Mouse (Mus musculus) liver, embryonic 16.5 days (tissue): ENCODE measurements around the gene Lcmt1. TPM values are rescaled to one million over a fixed set of nuclear protein-coding genes. Genes with fewer than 3 reads are reported as not detected.
A peak's percentile ranks its signal among the peaks of the same experiment; 100 is the strongest.

Experiments used
- ATAC-seq: fragments of 200-750 bp; cut with Nextera tagmentation; 2 replicates; pipeline ENCODE4 v1.8.0; 2017; ENCODE audit warnings: low read depth, mild to moderate bottlenecking, moderate number of reproducible peaks, moderate library complexity
- H3K27ac ChIP-seq: fragments of 300-500 bp; sonication (generic); 2 replicates; pipeline ENCODE4 v1.5.1; 2014; ENCODE audit warnings: mild to moderate bottlenecking, low read length
- H3K27me3 ChIP-seq: fragments of 300-500 bp; sonication (generic); 2 replicates; pipeline ENCODE4 v1.6.1; 2014; ENCODE audit warnings: low read depth, low read length, mixed read lengths; ENCODE audit not compliant: control insufficient read depth, insufficient read depth
- H3K36me3 ChIP-seq: fragments of 300-500 bp; sonication (generic); 2 replicates; pipeline ENCODE4 v1.6.1; 2014; ENCODE audit warnings: mild to moderate bottlenecking; ENCODE audit not compliant: control insufficient read depth, insufficient read depth
- H3K4me1 ChIP-seq: fragments of 300-500 bp; sonication (generic); 2 replicates; pipeline ENCODE4 v1.6.1; 2014; ENCODE audit warnings: low read depth, low read length, mixed read lengths; ENCODE audit not compliant: control insufficient read depth
- H3K4me2 ChIP-seq: fragments of 300-500 bp; sonication (generic); 2 replicates; pipeline ENCODE4 v1.6.1; 2014; ENCODE audit warnings: low read depth, low read length, mixed read lengths
- H3K4me3 ChIP-seq: fragments of 300-500 bp; sonication (generic); 2 replicates; pipeline ENCODE4 v1.5.1; 2014; ENCODE audit warnings: low read depth, mild to moderate bottlenecking, low read length
- H3K9ac ChIP-seq: fragments of 300-500 bp; sonication (generic); 2 replicates; pipeline ENCODE4 v1.6.1; 2014; ENCODE audit warnings: low read depth, low read length
- H3K9me3 ChIP-seq: fragments of 300-500 bp; sonication (generic); replicated peaks from 2 replicates; pipeline ENCODE4 v1.6.1; 2016; ENCODE audit warnings: low read length; ENCODE audit not compliant: control insufficient read depth
- WGBS: fragments of 180-500 bp; shearing (Covaris S2); extraction: QIAGEN DNeasy Blood & Tissue Kit; methylation state at CpG from one replicate; pipeline ENCODE4 v1.1.7; 2014; ENCODE audit not compliant: insufficient replicate concordance; 5-methylcytosine and 5-hydroxymethylcytosine counted together
- polyA plus RNA-seq: library from polyadenylated mRNA; unstranded; fragments of >200 nt; fragmentation: Nextera tagmentation; extraction: Ambion mirVana; gene quantifications from 2 replicates; pipeline ENCODE4 v1.2.1, GENCODE M21; 2015

Lcmt1 gene
- polyA plus RNA-seq, 1 experiment from 2014 or later: 18.4 TPM

DNA sequence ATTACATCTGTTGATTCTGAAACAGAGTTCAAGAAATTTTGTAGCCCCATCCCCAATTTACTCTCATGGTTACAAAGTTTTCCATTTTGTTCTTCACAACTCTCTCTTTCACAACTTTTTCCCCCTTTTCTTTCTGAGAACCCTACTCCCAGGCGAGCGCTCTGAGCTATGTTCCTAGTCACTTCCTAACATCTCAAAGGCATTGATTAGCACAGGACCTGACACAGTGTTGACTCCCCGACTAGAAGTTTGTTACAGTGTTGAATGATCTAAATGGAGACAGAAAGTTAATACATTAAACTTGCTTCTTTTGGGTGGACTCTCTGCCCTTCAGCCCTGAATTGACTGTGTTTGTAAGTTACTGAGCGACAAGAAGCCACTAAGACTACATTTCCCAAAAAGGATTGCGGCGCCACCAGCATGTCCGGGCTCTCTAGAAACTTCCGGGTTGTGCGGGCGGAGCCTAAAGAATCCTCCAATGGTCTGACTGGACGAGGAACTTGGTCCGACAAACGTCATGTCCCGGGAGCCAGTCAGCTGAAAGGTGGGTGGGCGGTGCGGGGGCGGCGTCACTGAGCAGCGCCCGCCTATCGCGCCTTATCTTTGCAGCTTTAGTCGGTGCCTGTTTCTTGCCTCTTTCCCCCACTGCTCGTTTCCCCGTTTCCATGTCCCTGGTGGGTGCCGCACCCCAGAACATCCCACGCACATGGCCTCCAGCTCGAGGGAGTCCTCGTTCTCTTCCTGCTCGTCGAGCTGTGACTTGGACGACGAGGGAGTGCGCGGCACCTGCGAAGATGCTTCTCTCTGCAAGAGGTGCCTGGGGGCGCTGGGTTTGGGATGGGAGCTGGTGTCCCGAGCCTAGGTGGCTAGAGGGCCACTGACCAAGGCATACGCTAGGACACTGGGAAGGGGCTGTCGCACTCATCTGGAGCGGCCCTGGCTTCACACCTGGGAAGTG, 8.1 kb downstream of the Lcmt1 start:
- 4% methylated on average over 41 of the region's 41 CpGs for WGBS
- Histone ChIP-seq H3K36me3 (no peaks in the 10 kb centered on the region), H3K27ac (peak overlapping the region; percentile 75), H3K4me2 (peak overlapping the region; percentile 81), H3K9me3 (no peaks in the 10 kb centered on the region), H3K9ac (peak overlapping the region; percentile 86), H3K4me1 (peaks cover 19% of the 10 kb centered on the region), H3K4me3 (peak overlapping the region; percentile 88), H3K27me3 (no peaks in the 10 kb centered on the region)
- ATAC-seq: peak; percentile 99

DNA sequence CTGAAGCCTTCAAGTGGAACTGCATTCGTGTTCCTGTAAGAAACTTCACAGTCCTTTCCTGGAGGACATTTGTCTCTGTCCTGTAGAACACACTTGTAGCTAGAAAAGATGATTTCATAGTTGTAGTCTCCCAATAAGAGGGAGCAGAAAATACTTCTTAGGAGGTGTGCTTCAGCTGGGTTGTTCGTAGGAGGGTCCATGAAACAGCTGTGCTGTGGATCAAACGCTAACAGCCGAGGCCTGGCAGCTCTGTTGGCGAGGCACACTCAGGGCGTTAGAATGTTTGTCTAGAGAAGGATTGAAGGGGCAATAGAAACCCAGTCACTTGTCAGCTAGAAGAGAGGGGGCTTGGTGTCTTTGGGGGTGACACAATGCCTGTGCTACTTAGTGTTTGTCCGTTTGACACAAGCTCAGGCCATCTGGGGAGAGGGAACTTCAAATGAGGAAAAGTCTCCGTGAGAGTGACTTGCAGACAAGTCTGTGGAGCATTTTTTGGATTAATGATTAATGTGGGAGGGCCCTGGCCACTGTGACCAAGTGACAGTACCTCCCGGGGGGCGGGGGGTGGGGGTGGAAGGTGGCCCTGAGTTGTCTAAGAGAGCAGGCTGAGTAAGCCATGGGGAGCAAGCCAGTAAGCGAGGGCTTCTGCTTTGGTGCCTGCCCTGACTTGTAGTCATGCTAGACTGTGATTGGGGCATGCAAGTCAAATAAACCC, 16.3 kb downstream of the Lcmt1 start:
- Histone ChIP-seq H3K4me3 (no peak overlapping the region), H3K4me2 (no peak overlapping the region), H3K36me3 (peaks cover 2% of the 10 kb centered on the region; the same call in 1 of the 2 replicates), H3K27me3 (no peaks in the 10 kb centered on the region), H3K27ac (peak overlapping the region; percentile 31), H3K9ac (no peak overlapping the region), H3K9me3 (no peaks in the 10 kb centered on the region), H3K4me1 (no peaks in the 10 kb centered on the region)
- ATAC-seq: peak; percentile 78
- WGBS: 61% methylated on average over 11 of the region's 11 CpGs

DNA sequence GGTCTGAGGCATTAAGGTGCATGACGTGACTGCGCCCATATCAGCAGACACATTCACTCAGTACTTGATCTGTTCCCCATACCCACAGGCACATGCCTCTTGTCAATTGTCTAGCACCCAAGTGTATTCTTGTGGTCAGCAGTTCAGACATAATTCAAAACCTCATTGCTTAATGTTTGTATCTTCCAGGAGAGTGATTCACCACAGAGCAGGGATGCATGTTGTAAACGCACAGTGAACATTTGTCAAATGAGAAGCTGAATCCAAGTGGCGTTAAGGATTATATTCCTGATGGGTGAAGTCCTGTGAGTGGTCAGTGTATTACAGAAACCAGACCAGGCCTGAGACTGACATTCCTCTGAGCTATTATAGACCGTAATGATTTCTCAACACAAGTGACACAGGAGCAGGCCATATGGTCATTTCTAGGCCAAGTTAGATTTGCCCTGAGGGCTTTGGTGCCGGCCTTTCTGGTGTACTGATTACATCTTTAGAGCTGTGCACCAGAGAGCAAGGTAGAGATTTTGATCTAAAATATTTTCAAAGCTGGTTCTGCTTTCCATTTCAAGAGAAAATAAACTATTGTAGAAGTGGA, 20.2 kb downstream of the Lcmt1 start:
- Histone ChIP-seq H3K4me1 (no peaks in the 10 kb centered on the region), H3K27ac (no peak overlapping the region), H3K4me2 (no peak overlapping the region), H3K4me3 (no peak overlapping the region), H3K36me3 (peaks cover 2% of the 10 kb centered on the region; the same call in 1 of the 2 replicates), H3K9me3 (no peaks in the 10 kb centered on the region), H3K27me3 (no peaks in the 10 kb centered on the region), H3K9ac (no peak overlapping the region)
- ATAC-seq: no peak
- 79% methylated on average over 6 of the region's 6 CpGs for WGBS

DNA sequence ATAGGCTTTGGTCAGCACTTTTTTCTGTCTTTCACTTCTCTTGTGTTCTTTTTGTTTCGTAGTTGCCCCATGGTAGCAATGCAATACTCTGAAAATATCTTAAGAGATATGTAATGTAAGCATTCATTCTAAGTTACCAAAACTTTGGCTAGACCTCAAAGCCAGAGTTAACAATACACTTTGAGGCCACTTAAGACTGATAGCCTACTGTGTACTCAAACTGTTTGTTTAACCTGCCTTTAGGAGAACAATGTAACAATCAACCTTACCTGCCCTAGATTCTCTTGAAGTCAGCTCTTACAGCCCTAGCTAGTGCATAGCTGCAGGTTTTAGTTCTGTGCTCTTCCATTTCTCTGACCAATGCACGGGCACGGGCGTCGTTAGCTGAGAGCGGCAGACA, 24.7 kb downstream of the Lcmt1 start:
- Histone ChIP-seq H3K4me3 (no peak overlapping the region), H3K27ac (no peak overlapping the region), H3K4me1 (peaks cover 4% of the 10 kb centered on the region), H3K27me3 (no peaks in the 10 kb centered on the region), H3K36me3 (peaks cover 2% of the 10 kb centered on the region; the same call in 1 of the 2 replicates), H3K9me3 (no peaks in the 10 kb centered on the region), H3K9ac (no peak overlapping the region), H3K4me2 (no peak overlapping the region)
- 64% methylated on average over 6 of the region's 6 CpGs for WGBS
- no peak for ATAC-seq

DNA sequence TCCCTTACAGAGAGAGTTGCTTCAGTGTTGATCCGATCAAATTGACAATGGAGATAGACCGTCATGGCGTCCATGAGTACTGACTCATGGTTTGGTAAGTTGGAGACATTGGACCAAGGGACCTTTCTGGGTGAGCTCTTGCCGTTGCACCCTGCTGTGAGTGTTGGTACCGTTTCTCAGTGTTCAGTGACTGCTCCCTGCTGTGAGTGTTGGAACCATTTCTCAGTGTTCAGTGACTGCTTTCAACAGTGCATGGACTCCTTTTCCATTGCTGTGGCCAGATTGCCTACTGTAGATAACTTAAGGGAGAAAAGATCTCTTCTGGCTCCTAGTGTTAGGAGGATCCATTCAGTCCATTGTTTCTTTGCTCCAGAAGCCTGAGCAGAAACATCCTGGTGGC, 27.3 kb downstream of the Lcmt1 start:
- Histone ChIP-seq H3K9me3 (no peaks in the 10 kb centered on the region), H3K4me2 (no peak overlapping the region), H3K27me3 (no peaks in the 10 kb centered on the region), H3K4me3 (no peak overlapping the region), H3K27ac (no peak overlapping the region), H3K36me3 (peaks cover 3% of the 10 kb centered on the region; the same call in 1 of the 2 replicates), H3K4me1 (peaks cover 4% of the 10 kb centered on the region), H3K9ac (no peak overlapping the region)
- ATAC-seq: no peak
- 85% methylated on average over 5 of the region's 5 CpGs for WGBS

DNA sequence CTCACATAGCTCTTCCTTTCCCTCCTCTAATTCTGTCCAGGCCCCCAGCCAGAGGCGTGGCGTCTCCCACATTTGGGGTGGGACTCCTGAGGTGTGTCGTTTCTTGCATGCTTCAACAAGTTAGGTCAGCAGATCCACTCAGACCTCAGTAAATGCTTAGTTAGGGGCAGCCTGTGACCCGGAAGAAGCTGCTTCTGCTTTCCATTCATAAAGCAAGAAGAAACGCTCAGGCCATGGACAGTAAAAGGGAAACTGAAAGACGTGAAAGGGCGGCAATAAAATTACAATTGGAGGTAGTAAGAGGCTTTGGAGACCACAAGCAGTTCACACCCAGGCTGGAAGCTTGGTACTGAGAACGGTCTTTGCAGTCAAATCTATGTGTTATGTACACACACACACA, 27.8 kb downstream of the Lcmt1 start:
- peaks cover 3% of the 10 kb centered on the region; the same call in 1 of the 2 replicates for H3K36me3 ChIP-seq
- WGBS: 58% methylated on average over 8 of the region's 8 CpGs
- no peaks in the 10 kb centered on the region for H3K27me3 ChIP-seq
- H3K4me1 ChIP-seq: peaks cover 4% of the 10 kb centered on the region
- no peak overlapping the region for H3K9ac ChIP-seq
- H3K27ac ChIP-seq: no peak overlapping the region
- ATAC-seq: no peak; the same call in 1 of the 2 replicates
- H3K4me2 ChIP-seq: no peak overlapping the region
- no peak overlapping the region for H3K4me3 ChIP-seq
- H3K9me3 ChIP-seq: no peaks in the 10 kb centered on the region

DNA sequence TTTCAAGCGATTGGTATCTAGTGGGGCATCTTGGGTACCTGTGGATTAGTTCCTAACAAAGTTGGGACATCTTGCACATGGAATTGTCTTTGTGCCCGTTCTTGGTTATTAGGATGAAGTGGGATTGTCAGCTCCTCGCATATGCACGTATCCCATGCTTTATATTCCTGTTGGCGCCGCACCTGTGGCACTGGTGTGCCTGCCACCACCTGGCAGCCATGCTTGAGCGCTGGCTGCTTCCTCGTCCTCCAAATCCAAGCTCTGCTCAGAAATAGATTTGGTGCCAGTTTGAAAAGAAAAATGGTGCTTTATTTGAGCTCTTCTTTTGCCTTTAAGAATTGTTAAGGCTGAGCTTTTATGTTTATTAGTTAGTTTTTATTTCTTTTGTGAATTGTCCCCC, 28.3 kb downstream of the Lcmt1 start:
- Histone ChIP-seq H3K4me3 (no peak overlapping the region), H3K9ac (no peak overlapping the region), H3K27ac (no peak overlapping the region), H3K4me2 (no peak overlapping the region), H3K36me3 (peaks cover 3% of the 10 kb centered on the region; the same call in 1 of the 2 replicates), H3K9me3 (no peaks in the 10 kb centered on the region), H3K27me3 (no peaks in the 10 kb centered on the region), H3K4me1 (peaks cover 4% of the 10 kb centered on the region)
- WGBS: 84% methylated on average over 8 of the region's 8 CpGs
- no peak for ATAC-seq

DNA sequence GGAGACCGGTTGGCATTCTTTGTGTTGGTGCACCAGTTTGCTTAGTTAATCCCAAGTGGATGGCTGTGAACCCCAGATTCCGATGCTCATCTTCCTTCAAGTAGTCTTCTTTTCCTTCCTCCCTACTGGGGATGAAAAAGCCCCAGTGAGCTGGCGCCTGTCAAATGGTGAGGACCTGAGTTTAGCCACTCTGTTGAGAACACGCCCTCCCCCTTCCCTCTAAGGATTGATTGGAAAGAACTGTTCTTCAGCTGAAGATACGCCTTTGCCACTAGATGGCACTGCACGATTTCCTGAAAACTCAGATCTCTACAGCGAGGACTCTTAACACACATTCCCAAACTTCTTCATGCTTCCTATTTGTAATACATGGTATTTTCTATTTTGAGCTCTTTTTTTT, 29.2 kb downstream of the Lcmt1 start:
- no peak overlapping the region for H3K4me2 ChIP-seq
- ATAC-seq: peak; percentile 50
- no peak overlapping the region for H3K27ac ChIP-seq
- H3K9ac ChIP-seq: no peak overlapping the region
- no peak overlapping the region for H3K4me3 ChIP-seq
- H3K9me3 ChIP-seq: no peaks in the 10 kb centered on the region
- no peaks in the 10 kb centered on the region for H3K27me3 ChIP-seq
- peaks cover 4% of the 10 kb centered on the region for H3K4me1 ChIP-seq
- WGBS: 23% methylated on average over 7 of the region's 7 CpGs
- peaks cover 3% of the 10 kb centered on the region; the same call in 1 of the 2 replicates for H3K36me3 ChIP-seq
